Mouse (Mus musculus) kidney, postnatal 0 days (tissue): ENCODE data around the gene Ift27. TPM values are rescaled to one million over a fixed set of nuclear protein-coding genes. Genes with fewer than 3 reads are reported as not detected.
A peak's percentile ranks its signal among the peaks of the same experiment; 100 is the strongest.

Experiments
- ATAC-seq: fragments of 200-750 bp; cut with Nextera tagmentation; replicated peaks from 2 replicates; pipeline ENCODE4 v1.8.0; 2017; ENCODE audit warnings: low read depth, moderate number of reproducible peaks, moderate TSS enrichment, moderate library complexity; ENCODE audit not compliant: low FRiP score
- DNase-seq: peaks from one replicate; pipeline ENCODE4 v3.0.0-alpha.2; 2016; ENCODE audit warnings: low spot score
- H3K27ac ChIP-seq: fragments of 300-500 bp; sonication (generic); 2 replicates; pipeline ENCODE4 v1.5.1; 2014; ENCODE audit warnings: mild to moderate bottlenecking
- H3K27me3 ChIP-seq: fragments of 300-500 bp; sonication (generic); 2 replicates; pipeline ENCODE4 v1.6.1; 2014; ENCODE audit warnings: low read length, mixed read lengths; ENCODE audit not compliant: insufficient read depth
- H3K36me3 ChIP-seq: fragments of 300-500 bp; sonication (generic); 2 replicates; pipeline ENCODE4 v1.6.1; 2014; ENCODE audit warnings: low read length, mixed read lengths; ENCODE audit not compliant: insufficient read depth
- H3K4me1 ChIP-seq: fragments of 300-500 bp; sonication (generic); replicated peaks from 2 replicates; pipeline ENCODE4 v1.6.1; 2014; ENCODE audit warnings: antibody characterized with exemption, low read length, mixed read lengths; ENCODE audit not compliant: insufficient read depth
- H3K4me2 ChIP-seq: fragments of 300-500 bp; sonication (generic); 2 replicates; pipeline ENCODE4 v1.6.1; 2014; ENCODE audit warnings: mild to moderate bottlenecking, low read length, moderate library complexity, mixed read lengths
- H3K4me3 ChIP-seq: fragments of 300-500 bp; sonication (generic); replicated peaks from 2 replicates; pipeline ENCODE4 v1.5.1; 2014; ENCODE audit warnings: low read depth, low read length
- H3K9ac ChIP-seq: fragments of 300-500 bp; sonication (generic); 2 replicates; pipeline ENCODE4 v1.6.1; 2014; ENCODE audit warnings: low read depth, low read length
- H3K9me3 ChIP-seq: fragments of 300-500 bp; sonication (generic); replicated peaks from 2 replicates; pipeline ENCODE4 v1.6.1; 2016; ENCODE audit warnings: low read length, inconsistent platforms, mixed read lengths
- CTCF ChIP-seq: IDR thresholded peaks from 2 replicates; pipeline ENCODE4 v1.5.1; 2016; ENCODE audit warnings: antibody characterized with exemption, low read depth, mild to moderate bottlenecking, moderate library complexity
- WGBS: fragments of 180-500 bp; shearing (Covaris S2); extraction: QIAGEN DNeasy Blood & Tissue Kit; methylation state at CpG from one replicate; pipeline ENCODE4 v1.1.7; 2014; 5-methylcytosine and 5-hydroxymethylcytosine counted together
- polyA plus RNA-seq: library from polyadenylated mRNA; unstranded; fragments of >200 nt; fragmentation: Nextera tagmentation; extraction: Ambion mirVana; gene quantifications from 2 replicates; pipeline ENCODE4 v1.2.1, GENCODE M21; 2015

Ift27 gene
- polyA plus RNA-seq, 1 experiment from 2014 or later: 74.7 TPM

- Histone ChIP-seq H3K9ac (no peak overlapping the region), H3K4me1 (no peaks in the 10 kb centered on the region), H3K9me3 (no peaks in the 10 kb centered on the region; the same call in 1 of the 2 replicates), H3K27me3 (peaks cover 24% of the 10 kb centered on the region), H3K4me2 (peak overlapping the region; percentile 47), H3K4me3 (peak overlapping the region; percentile 18; the same call in 1 of the 2 replicates), H3K36me3 (no peaks in the 10 kb centered on the region), H3K27ac (no peak overlapping the region)
- 1% methylated on average over 41 of the region's 41 CpGs for WGBS
- TF ChIP-seq CTCF: no peak
- peak; percentile 36 for DNase-seq
- ATAC-seq: no peak; the same call in 1 of the 2 replicates
These were observed 30.3 kb upstream of the Ift27 start for GRCm38 (mm10) chr15:78204053-78204847.

- no peak for TF ChIP-seq CTCF
- DNase-seq (no peak), ATAC-seq (no peak)
- Histone ChIP-seq H3K9ac (no peak overlapping the region), H3K4me1 (no peaks in the 10 kb centered on the region), H3K4me2 (no peak overlapping the region), H3K9me3 (no peaks in the 10 kb centered on the region), H3K27me3 (no peaks in the 10 kb centered on the region), H3K4me3 (no peak overlapping the region), H3K27ac (no peak overlapping the region), H3K36me3 (no peaks in the 10 kb centered on the region)
- WGBS: 62% methylated on average over 28 of the region's 28 CpGs
These were observed 21.4 kb upstream of the Ift27 start for GRCm38 (mm10) chr15:78195096-78195880.

GRCm38 (mm10) chr15:78194320-78194719 lies 20.4 kb upstream of the Ift27 start:
- Histone ChIP-seq H3K4me3 (no peak overlapping the region), H3K9ac (no peak overlapping the region), H3K9me3 (no peaks in the 10 kb centered on the region), H3K36me3 (no peaks in the 10 kb centered on the region), H3K27me3 (no peaks in the 10 kb centered on the region), H3K4me1 (no peaks in the 10 kb centered on the region), H3K4me2 (no peak overlapping the region), H3K27ac (no peak overlapping the region)
- no peak for ATAC-seq
- no peak for TF ChIP-seq CTCF
- no peak for DNase-seq
- WGBS: 81% methylated on average over 3 of the region's 3 CpGs

- Histone ChIP-seq H3K4me2 (no peak overlapping the region), H3K9ac (no peak overlapping the region), H3K27ac (no peak overlapping the region), H3K36me3 (no peaks in the 10 kb centered on the region), H3K4me3 (no peak overlapping the region), H3K27me3 (no peaks in the 10 kb centered on the region), H3K4me1 (no peaks in the 10 kb centered on the region), H3K9me3 (no peaks in the 10 kb centered on the region)
- WGBS: 92% methylated on average over 7 of the region's 7 CpGs
- DNase-seq (no peak), ATAC-seq (no peak)
- TF ChIP-seq CTCF: no peak
These were observed 15.7 kb upstream of the Ift27 start for GRCm38 (mm10) chr15:78189636-78190035.

GRCm38 (mm10) chr15:78188546-78188945 lies 14.6 kb upstream of the Ift27 start:
- Histone ChIP-seq H3K4me3 (no peak overlapping the region), H3K4me2 (no peak overlapping the region), H3K27ac (no peak overlapping the region), H3K27me3 (no peaks in the 10 kb centered on the region), H3K36me3 (no peaks in the 10 kb centered on the region), H3K4me1 (no peaks in the 10 kb centered on the region), H3K9me3 (no peaks in the 10 kb centered on the region), H3K9ac (no peak overlapping the region)
- TF ChIP-seq CTCF: no peak
- DNase-seq: no peak
- ATAC-seq: no peak
- WGBS: 75% methylated on average over 3 of the region's 3 CpGs

GRCm38 (mm10) chr15:78186906-78187305 lies 13.0 kb upstream of the Ift27 start:
- no peak for ATAC-seq
- Histone ChIP-seq H3K4me2 (no peak overlapping the region), H3K9ac (no peak overlapping the region), H3K4me3 (no peak overlapping the region), H3K9me3 (no peaks in the 10 kb centered on the region), H3K36me3 (no peaks in the 10 kb centered on the region), H3K27ac (no peak overlapping the region), H3K27me3 (no peaks in the 10 kb centered on the region), H3K4me1 (no peaks in the 10 kb centered on the region)
- DNase-seq: no peak
- no peak for TF ChIP-seq CTCF
- 55% methylated on average over 5 of the region's 5 CpGs for WGBS
